Mouse (Mus musculus): ENCODE results near the gene Mpo. TPM values are rescaled to one million over a fixed set of nuclear protein-coding genes. Genes with fewer than 3 reads are reported as not detected.

Mpo gene
- polyA plus RNA-seq, 1 experiment from 2014 or later: 0.12 TPM

DNA sequence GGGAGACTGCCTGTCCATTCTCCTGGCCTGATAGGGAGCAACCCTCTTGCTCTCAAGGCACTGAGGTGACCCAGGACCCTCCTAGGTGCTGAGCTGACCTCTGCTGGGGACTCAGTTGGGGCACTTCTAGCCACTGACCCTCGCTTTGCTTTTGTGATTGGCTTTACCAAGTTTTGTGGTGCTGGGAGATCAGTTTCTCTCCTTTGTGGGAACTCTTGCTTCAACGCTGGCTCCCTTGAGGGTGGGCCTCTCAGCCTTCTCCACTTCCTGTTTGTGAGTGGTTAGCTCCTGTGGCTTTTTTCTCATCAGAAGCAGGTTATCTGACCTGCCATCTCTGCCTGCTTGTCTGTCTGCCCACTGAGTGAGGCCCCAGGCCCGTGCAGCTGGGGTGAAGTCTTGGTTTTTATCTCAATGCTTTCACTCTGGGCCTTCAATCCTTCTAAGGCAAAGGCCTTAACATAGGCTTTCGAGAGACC is 41.9 kb upstream of the Mpo start:
- Histone ChIP-seq H3K9ac (ENCODE audit: low read depth, low read length) (no peak overlapping the region), H3K9me3 (replicated peaks; ENCODE audit: low read length) (no peaks in the 10 kb centered on the region), H3K4me1 (replicated peaks; ENCODE audit: insufficient read depth, low read length) (peaks cover 4% of the 10 kb centered on the region; the same call in 1 of the 2 replicates), H3K27ac (no peak overlapping the region), H3K27me3 (ENCODE audit: insufficient read depth, low read length) (no peaks in the 10 kb centered on the region), H3K36me3 (ENCODE audit: insufficient read depth, low read length) (no peaks in the 10 kb centered on the region), H3K4me2 (ENCODE audit: low read length) (no peak overlapping the region), H3K4me3 (replicated peaks; ENCODE audit: low read depth, low read length) (no peak overlapping the region)
- 60% methylated on average over 4 of the region's 4 CpGs for WGBS
- DNase-seq (ENCODE audit: low spot score) (no peak), ATAC-seq (replicated peaks; ENCODE audit: low FRiP score, low read depth) (no peak)
- TF ChIP-seq CTCF (IDR thresholded peaks at IDR 0.05; ENCODE audit: low read depth): no peak

DNA sequence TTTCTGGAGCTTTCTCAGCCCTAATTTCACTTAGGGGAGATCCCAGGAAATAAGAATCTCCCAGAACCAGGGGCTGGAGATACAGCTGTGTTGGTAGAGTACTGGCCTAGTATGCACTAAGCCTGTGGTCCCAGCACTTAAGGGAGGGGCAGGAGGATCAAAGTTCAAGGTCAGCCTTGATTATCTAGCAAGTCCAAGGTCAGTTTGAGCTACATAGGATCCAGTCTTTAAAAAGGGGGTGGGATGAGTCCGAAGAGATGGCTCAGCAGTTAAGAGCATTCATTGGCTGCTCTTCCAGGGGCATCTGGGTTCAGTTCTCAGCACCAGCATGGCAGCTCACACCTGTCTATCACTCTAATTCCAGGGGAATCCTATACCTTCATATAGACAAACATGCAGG is 41.1 kb upstream of the Mpo start:
- Histone ChIP-seq H3K4me2 (ENCODE audit: low read length) (no peak overlapping the region), H3K27me3 (ENCODE audit: insufficient read depth, low read length) (no peaks in the 10 kb centered on the region), H3K9ac (ENCODE audit: low read depth, low read length) (no peak overlapping the region), H3K27ac (no peak overlapping the region), H3K4me3 (replicated peaks; ENCODE audit: low read depth, low read length) (no peak overlapping the region), H3K9me3 (replicated peaks; ENCODE audit: low read length) (no peaks in the 10 kb centered on the region), H3K4me1 (replicated peaks; ENCODE audit: insufficient read depth, low read length) (peaks cover 4% of the 10 kb centered on the region; the same call in 1 of the 2 replicates), H3K36me3 (ENCODE audit: insufficient read depth, low read length) (no peaks in the 10 kb centered on the region)
- ATAC-seq (replicated peaks; ENCODE audit: low FRiP score, low read depth) (no peak), DNase-seq (ENCODE audit: low spot score) (no peak)
- no peak for TF ChIP-seq CTCF (IDR thresholded peaks at IDR 0.05; ENCODE audit: low read depth)
- 94% methylated on average over 1 of the region's 1 CpGs for WGBS

GRCm38 (mm10) chr11:87753255-87753654 is 40.1 kb upstream of the Mpo start:
- no peak for TF ChIP-seq CTCF (IDR thresholded peaks at IDR 0.05; ENCODE audit: low read depth)
- DNase-seq (ENCODE audit: low spot score): no peak

DNA sequence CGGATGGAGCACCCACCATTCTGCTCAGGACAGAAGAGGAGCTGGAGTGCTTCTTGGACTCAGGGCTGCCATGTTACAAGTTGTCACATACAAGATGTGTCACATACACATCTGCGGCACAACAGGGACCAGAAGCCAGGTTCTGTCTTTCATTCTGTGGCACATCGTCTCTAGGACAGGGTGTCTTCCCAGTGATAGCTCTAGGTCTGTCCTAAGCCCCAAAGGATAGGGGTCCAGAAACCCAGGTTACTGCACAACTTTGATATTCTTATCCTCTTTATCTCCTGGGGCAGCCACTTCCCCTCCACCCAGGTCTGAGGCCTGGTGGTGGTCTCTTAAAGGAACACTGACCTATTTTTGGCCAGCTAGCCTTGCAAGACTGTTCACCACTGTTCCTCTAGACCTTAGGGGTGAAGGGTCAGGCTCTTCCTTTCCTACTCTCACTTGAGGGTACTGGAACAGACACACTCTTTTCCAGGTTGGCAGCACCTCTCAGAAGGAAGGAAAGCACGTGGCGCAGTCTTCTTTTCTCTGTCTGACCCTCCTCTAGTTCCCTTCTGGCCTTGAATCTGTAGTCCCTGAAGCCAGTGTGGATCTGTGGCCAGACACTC is 39.4 kb upstream of the Mpo start:
- Histone ChIP-seq H3K9ac (ENCODE audit: low read depth, low read length) (no peak overlapping the region), H3K4me1 (replicated peaks; ENCODE audit: insufficient read depth, low read length) (0 out of 2 replicates have a peak, but pooled peaks cover 4% of the 10 kb centered on the region), H3K36me3 (ENCODE audit: insufficient read depth, low read length) (no peaks in the 10 kb centered on the region), H3K27ac (no peak overlapping the region), H3K4me3 (replicated peaks; ENCODE audit: low read depth, low read length) (no peak overlapping the region), H3K27me3 (ENCODE audit: insufficient read depth, low read length) (no peaks in the 10 kb centered on the region), H3K4me2 (ENCODE audit: low read length) (no peak overlapping the region), H3K9me3 (replicated peaks; ENCODE audit: low read length) (no peaks in the 10 kb centered on the region)
- no peak for ATAC-seq (replicated peaks; ENCODE audit: low FRiP score, low read depth)
- no peak for TF ChIP-seq CTCF (IDR thresholded peaks at IDR 0.05; ENCODE audit: low read depth)
- DNase-seq (ENCODE audit: low spot score): no peak
- 89% methylated on average over 5 of the region's 5 CpGs for WGBS

More at GRCm38 (mm10) chr11:87753255-87753654, 40.1 kb upstream of the Mpo start:
- Histone ChIP-seq H3K4me2 (ENCODE audit: low read length) (no peak overlapping the region), H3K27me3 (ENCODE audit: insufficient read depth, low read length) (no peaks in the 10 kb centered on the region), H3K9ac (ENCODE audit: low read depth, low read length) (no peak overlapping the region), H3K4me1 (replicated peaks; ENCODE audit: insufficient read depth, low read length) (peaks cover 4% of the 10 kb centered on the region; the same call in 1 of the 2 replicates), H3K36me3 (ENCODE audit: insufficient read depth, low read length) (no peaks in the 10 kb centered on the region), H3K4me3 (replicated peaks; ENCODE audit: low read depth, low read length) (no peak overlapping the region), H3K27ac (no peak overlapping the region), H3K9me3 (replicated peaks; ENCODE audit: low read length) (no peaks in the 10 kb centered on the region)
- no peak for ATAC-seq (replicated peaks; ENCODE audit: low FRiP score, low read depth)
- 85% methylated on average over 8 of the region's 8 CpGs for WGBS

DNA sequence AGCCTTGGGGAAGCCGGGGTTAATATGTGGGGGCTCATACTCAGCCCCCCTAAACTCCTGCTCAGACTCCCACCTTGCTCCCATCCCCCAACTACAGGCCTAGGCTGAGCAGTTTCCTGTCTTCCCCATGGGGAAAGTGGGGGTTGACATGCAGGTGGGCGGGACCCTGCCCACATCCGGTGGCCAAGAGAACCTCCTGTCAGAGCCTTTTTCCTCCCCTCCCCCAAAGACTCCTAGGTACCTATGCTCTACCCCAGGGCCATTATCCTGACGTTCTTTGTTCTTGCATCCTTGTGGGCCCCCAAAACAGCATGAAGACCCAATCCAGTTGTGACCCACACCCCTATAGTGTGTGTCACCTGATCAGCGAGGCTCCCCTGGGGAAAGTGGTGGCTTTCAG is 38.8 kb upstream of the Mpo start:
- WGBS: 74% methylated on average over 5 of the region's 5 CpGs
- no peak for DNase-seq (ENCODE audit: low spot score)
- H3K27ac ChIP-seq: no peak overlapping the region
- H3K9me3 ChIP-seq (replicated peaks; ENCODE audit: low read length): no peaks in the 10 kb centered on the region
- H3K4me3 ChIP-seq (replicated peaks; ENCODE audit: low read depth, low read length): no peak overlapping the region
- no peak for ATAC-seq (replicated peaks; ENCODE audit: low FRiP score, low read depth)
- H3K9ac ChIP-seq (ENCODE audit: low read depth, low read length): no peak overlapping the region
- 0 out of 2 replicates have a peak, but pooled peaks cover under 1% of the 10 kb centered on the region for H3K4me1 ChIP-seq (replicated peaks; ENCODE audit: insufficient read depth, low read length)
- H3K27me3 ChIP-seq (ENCODE audit: insufficient read depth, low read length): no peaks in the 10 kb centered on the region
- TF ChIP-seq CTCF (IDR thresholded peaks at IDR 0.05; ENCODE audit: low read depth): no peak
- no peaks in the 10 kb centered on the region for H3K36me3 ChIP-seq (ENCODE audit: insufficient read depth, low read length)
- no peak overlapping the region for H3K4me2 ChIP-seq (ENCODE audit: low read length)

GRCm38 (mm10) chr11:87755360-87756017 is 37.9 kb upstream of the Mpo start:
- WGBS: 84% methylated on average over 16 of the region's 17 CpGs
- Histone ChIP-seq H3K27me3 (ENCODE audit: insufficient read depth, low read length) (peaks cover 5% of the 10 kb centered on the region), H3K4me2 (ENCODE audit: low read length) (no peak overlapping the region), H3K4me1 (replicated peaks; ENCODE audit: insufficient read depth, low read length) (no peaks in the 10 kb centered on the region), H3K36me3 (ENCODE audit: insufficient read depth, low read length) (no peaks in the 10 kb centered on the region), H3K4me3 (replicated peaks; ENCODE audit: low read depth, low read length) (no peak overlapping the region), H3K9me3 (replicated peaks; ENCODE audit: low read length) (no peaks in the 10 kb centered on the region), H3K27ac (no peak overlapping the region), H3K9ac (ENCODE audit: low read depth, low read length) (no peak overlapping the region)
- ATAC-seq (replicated peaks; ENCODE audit: low FRiP score, low read depth) (no peak), DNase-seq (ENCODE audit: low spot score) (no peak)
- TF ChIP-seq CTCF (IDR thresholded peaks at IDR 0.05; ENCODE audit: low read depth): no peak
